Mouse (Mus musculus) stomach, embryonic 15.5 days (tissue): ENCODE results near the gene Ins2. TPM values are rescaled to one million over a fixed set of nuclear protein-coding genes. Genes with fewer than 3 reads are reported as not detected.

ENCODE experiments used
- ATAC-seq: fragments of 200-750 bp; cut with Nextera tagmentation; 2 replicates; pipeline ENCODE4 v1.8.0; 2017; ENCODE audit warnings: low read depth, moderate number of reproducible peaks, moderate TSS enrichment; ENCODE audit not compliant: insufficient read depth, low FRiP score
- H3K27ac ChIP-seq: fragments of 300-500 bp; sonication (generic); 2 replicates; pipeline ENCODE4 v1.5.1; 2015; ENCODE audit warnings: mild to moderate bottlenecking, inconsistent platforms
- H3K27me3 ChIP-seq: fragments of 300-500 bp; sonication (generic); replicated peaks from 2 replicates; pipeline ENCODE4 v1.6.1; 2015; ENCODE audit warnings: inconsistent platforms
- H3K36me3 ChIP-seq: fragments of 300-500 bp; sonication (generic); 2 replicates; pipeline ENCODE4 v1.6.1; 2015; ENCODE audit warnings: inconsistent platforms
- H3K4me1 ChIP-seq: fragments of 300-500 bp; sonication (generic); 2 replicates; pipeline ENCODE4 v1.6.1; 2015; ENCODE audit warnings: inconsistent platforms
- H3K4me2 ChIP-seq: fragments of 300-500 bp; sonication (generic); 2 replicates; pipeline ENCODE4 v1.6.1; 2015; ENCODE audit warnings: mild to moderate bottlenecking, inconsistent platforms
- H3K4me3 ChIP-seq: fragments of 300-500 bp; sonication (generic); replicated peaks from 2 replicates; pipeline ENCODE4 v1.5.1; 2015; ENCODE audit warnings: inconsistent platforms
- H3K9ac ChIP-seq: fragments of 300-500 bp; sonication (generic); 2 replicates; pipeline ENCODE4 v1.6.1; 2015; ENCODE audit warnings: inconsistent platforms
- H3K9me3 ChIP-seq: fragments of 300-500 bp; sonication (generic); 2 replicates; pipeline ENCODE4 v1.6.1; 2016; ENCODE audit warnings: inconsistent platforms
- WGBS: fragments of 180-500 bp; shearing (Covaris S2); methylation state at CpG from one replicate; pipeline ENCODE4 v1.1.7; 2015; 5-methylcytosine and 5-hydroxymethylcytosine counted together
- polyA plus RNA-seq: library from polyadenylated mRNA; unstranded; fragments of >200 nt; fragmentation: Nextera tagmentation; extraction: Ambion mirVana; gene quantifications from 2 replicates; pipeline ENCODE4 v1.2.1, GENCODE M21; 2015

The Ins2 gene
- polyA plus RNA-seq, 1 experiment from 2014 or later, result 528 TPM

- Histone ChIP-seq H3K4me3 (peak overlapping the region; percentile 39), H3K4me1 (peaks cover 25% of the 10 kb centered on the region; the same call in 1 of the 2 replicates), H3K27me3 (peaks cover 61% of the 10 kb centered on the region), H3K36me3 (no peaks in the 10 kb centered on the region; the same call in 1 of the 2 replicates), H3K9ac (no peak overlapping the region), H3K4me2 (peak overlapping the region; percentile 56), H3K27ac (no peak overlapping the region), H3K9me3 (no peaks in the 10 kb centered on the region)
- WGBS, result 19% methylated on average over 5 of the region's 5 CpGs
- ATAC-seq, result no peak
These were observed 80.0 kb downstream of the Ins2 start for GRCm38 (mm10) chr7:142663151-142663550.

- Histone ChIP-seq H3K4me1 (peaks cover 25% of the 10 kb centered on the region; the same call in 1 of the 2 replicates), H3K36me3 (no peaks in the 10 kb centered on the region), H3K4me3 (peak overlapping the region; percentile 53), H3K9ac (no peak overlapping the region), H3K27me3 (peaks cover 72% of the 10 kb centered on the region), H3K27ac (no peak overlapping the region), H3K4me2 (peak overlapping the region; percentile 66), H3K9me3 (no peaks in the 10 kb centered on the region)
- no peak for ATAC-seq
These were observed 81.4 kb downstream of the Ins2 start for GRCm38 (mm10) chr7:142661811-142662210.

DNA sequence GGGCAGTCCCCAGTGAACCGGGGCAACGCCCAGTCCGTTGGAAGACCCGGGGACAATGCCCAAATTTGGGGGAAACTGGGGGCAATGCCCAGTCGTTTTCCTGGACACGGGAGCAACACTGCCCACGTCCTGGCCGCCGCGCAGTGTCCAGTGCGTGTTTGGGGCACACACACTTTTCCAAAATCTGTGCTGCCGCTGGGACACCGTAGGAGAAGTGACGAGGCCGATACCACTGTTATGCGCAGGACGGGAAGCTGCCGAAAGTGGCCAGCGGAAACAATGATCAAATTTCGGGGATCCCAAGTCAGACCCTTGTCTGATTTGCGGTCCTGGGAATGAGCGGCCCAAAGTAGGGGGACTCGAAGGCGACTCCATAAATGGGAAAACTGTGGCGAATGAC is 82.1 kb downstream of the Ins2 start:
- Histone ChIP-seq H3K9ac (peak overlapping the region; percentile 47), H3K27me3 (peaks cover 77% of the 10 kb centered on the region), H3K4me2 (peak overlapping the region; percentile 66), H3K27ac (peak overlapping the region; percentile 91), H3K9me3 (no peaks in the 10 kb centered on the region), H3K4me1 (peaks cover 26% of the 10 kb centered on the region; the same call in 1 of the 2 replicates), H3K4me3 (peak overlapping the region; percentile 53), H3K36me3 (no peaks in the 10 kb centered on the region)
- 4% methylated on average over 25 of the region's 25 CpGs for WGBS
- ATAC-seq, result no peak

DNA sequence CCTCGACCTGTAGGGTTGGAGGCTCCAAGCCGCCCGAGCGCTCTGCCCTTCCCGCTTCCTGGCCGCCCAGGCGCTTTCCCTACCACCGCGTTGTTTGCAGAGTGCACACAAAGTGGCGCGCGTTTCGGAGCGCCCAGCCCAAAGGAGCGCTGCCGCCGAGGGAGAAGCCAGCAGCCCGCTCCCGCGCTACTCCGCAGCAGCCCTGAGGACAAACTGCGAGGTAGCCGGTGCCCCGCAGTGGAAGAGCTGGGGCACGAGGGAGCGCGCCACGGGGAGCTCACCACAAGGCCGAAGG is 82.6 kb downstream of the Ins2 start:
- Histone ChIP-seq H3K36me3 (no peaks in the 10 kb centered on the region), H3K4me2 (peak overlapping the region; percentile 66), H3K4me3 (peak overlapping the region; percentile 53), H3K27ac (peak overlapping the region; percentile 91), H3K9ac (peak overlapping the region; percentile 47), H3K9me3 (no peaks in the 10 kb centered on the region), H3K27me3 (peaks cover 74% of the 10 kb centered on the region), H3K4me1 (peaks cover 28% of the 10 kb centered on the region; the same call in 1 of the 2 replicates)
- ATAC-seq, result no peak
- WGBS, result under 1% methylated on average over 29 of the region's 29 CpGs

GRCm38 (mm10) chr7:142659767-142660650 is 83.2 kb downstream of the Ins2 start:
- peaks cover 28% of the 10 kb centered on the region; the same call in 1 of the 2 replicates for H3K4me1 ChIP-seq
- H3K9me3 ChIP-seq, result no peaks in the 10 kb centered on the region
- H3K9ac ChIP-seq, result peak overlapping the region; percentile 61
- H3K4me3 ChIP-seq, result peak overlapping the region; percentile 53
- H3K36me3 ChIP-seq, result no peaks in the 10 kb centered on the region
- H3K4me2 ChIP-seq, result peak overlapping the region; percentile 66
- peak; percentile 15 for ATAC-seq
- H3K27ac ChIP-seq, result peak overlapping the region; percentile 91
- peaks cover 70% of the 10 kb centered on the region for H3K27me3 ChIP-seq
- 1% methylated on average over 42 of the region's 43 CpGs for WGBS

- H3K36me3 ChIP-seq, result peaks cover 4% of the 10 kb centered on the region; the same call in 1 of the 2 replicates
- H3K4me2 ChIP-seq, result peak overlapping the region; percentile 66
- WGBS, result 1% methylated on average over 66 of the region's 70 CpGs
- H3K9ac ChIP-seq, result peak overlapping the region; percentile 61
- peak; percentile 57 for ATAC-seq
- H3K9me3 ChIP-seq, result no peaks in the 10 kb centered on the region
- H3K27me3 ChIP-seq, result peaks cover 71% of the 10 kb centered on the region
- peaks cover 33% of the 10 kb centered on the region for H3K4me1 ChIP-seq
- H3K4me3 ChIP-seq, result peak overlapping the region; percentile 53
- peak overlapping the region; percentile 91 for H3K27ac ChIP-seq
These were observed 84.0 kb downstream of the Ins2 start for GRCm38 (mm10) chr7:142659181-142659681.

GRCm38 (mm10) chr7:142658681-142659180 is 84.5 kb downstream of the Ins2 start:
- H3K4me1 ChIP-seq, result peaks cover 31% of the 10 kb centered on the region
- peaks cover 5% of the 10 kb centered on the region; the same call in 1 of the 2 replicates for H3K36me3 ChIP-seq
- peak overlapping the region; percentile 91 for H3K27ac ChIP-seq
- WGBS, result 2% methylated on average over 39 of the region's 40 CpGs
- H3K9me3 ChIP-seq, result no peaks in the 10 kb centered on the region
- ATAC-seq, result no peak
- peaks cover 69% of the 10 kb centered on the region for H3K27me3 ChIP-seq
- peak overlapping the region; percentile 61 for H3K9ac ChIP-seq
- H3K4me2 ChIP-seq, result peak overlapping the region; percentile 66
- peak overlapping the region; percentile 53 for H3K4me3 ChIP-seq

DNA sequence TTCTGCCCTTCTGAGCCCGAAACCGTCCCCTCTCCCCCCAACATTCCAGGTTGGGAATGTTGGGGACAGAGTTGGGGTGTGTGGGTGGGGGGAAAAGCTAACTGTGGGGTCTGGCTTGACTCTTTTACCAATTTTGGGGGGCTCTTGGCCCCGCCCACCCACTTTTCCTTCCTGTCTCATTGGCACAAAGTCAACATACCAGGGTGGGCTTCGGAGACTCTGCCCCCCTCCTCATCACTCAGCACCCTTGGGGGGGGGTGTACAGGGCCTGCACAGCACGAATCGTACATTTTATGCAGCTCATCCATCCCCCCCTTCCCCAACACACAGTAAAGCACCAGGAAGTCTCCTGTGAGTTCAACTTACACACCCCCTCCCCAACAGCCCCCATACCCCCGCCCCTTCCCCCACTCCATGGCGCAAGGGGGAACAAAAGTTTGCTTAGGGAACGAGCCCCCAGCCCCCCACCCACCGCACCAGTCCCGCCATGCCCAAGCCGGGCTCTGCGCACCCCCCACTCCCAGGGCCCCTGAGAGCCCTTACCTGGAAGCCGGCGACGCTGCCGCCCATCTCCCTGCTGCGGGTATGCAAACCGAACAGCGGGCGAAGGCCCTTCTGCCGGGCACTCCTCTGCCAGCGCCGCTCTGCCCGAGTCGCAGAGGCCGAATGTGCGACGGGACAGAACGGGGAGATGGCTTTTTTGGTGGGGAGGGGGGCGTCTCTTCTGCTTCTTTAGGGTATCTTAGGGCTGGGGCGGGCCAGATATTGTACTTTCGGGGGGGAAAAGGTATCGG is 85.2 kb downstream of the Ins2 start:
- H3K27ac ChIP-seq, result peak overlapping the region; percentile 91
- no peak for ATAC-seq
- under 1% methylated on average over 34 of the region's 34 CpGs for WGBS
- peak overlapping the region; percentile 66 for H3K4me2 ChIP-seq
- H3K36me3 ChIP-seq, result peaks cover 5% of the 10 kb centered on the region; the same call in 1 of the 2 replicates
- no peaks in the 10 kb centered on the region for H3K9me3 ChIP-seq
- H3K27me3 ChIP-seq, result peaks cover 66% of the 10 kb centered on the region
- H3K4me1 ChIP-seq, result peaks cover 31% of the 10 kb centered on the region
- peak overlapping the region; percentile 53 for H3K4me3 ChIP-seq
- peak overlapping the region; percentile 61 for H3K9ac ChIP-seq

DNA sequence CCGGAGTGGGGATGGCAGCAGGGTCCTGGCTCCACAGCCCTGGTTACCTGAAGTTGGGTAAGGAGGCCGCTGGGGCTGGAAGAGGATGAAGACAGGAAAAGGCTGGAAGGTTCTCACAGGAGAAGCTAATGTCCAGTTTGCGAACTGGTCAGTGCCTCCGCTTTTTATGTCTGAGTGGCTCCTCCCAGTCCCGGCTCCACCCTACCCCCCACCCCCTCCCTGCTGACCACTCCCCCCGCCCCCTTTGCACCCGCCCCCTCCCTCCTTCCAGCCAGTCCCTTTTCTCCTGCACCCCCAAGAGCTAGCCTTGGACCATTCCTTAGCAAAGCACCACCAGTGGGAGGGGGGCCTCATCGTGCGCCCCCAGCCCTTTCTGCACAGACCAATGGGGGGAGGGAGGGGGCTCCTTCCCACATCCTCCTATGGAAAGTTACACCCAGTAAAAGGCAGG is 85.8 kb downstream of the Ins2 start:
- ATAC-seq, result peak; percentile 32; the same call in 1 of the 2 replicates
- Histone ChIP-seq H3K27ac (peak overlapping the region; percentile 91), H3K4me3 (peak overlapping the region; percentile 53), H3K9ac (peak overlapping the region; percentile 61; the same call in 1 of the 2 replicates), H3K4me2 (peak overlapping the region; percentile 66), H3K9me3 (no peaks in the 10 kb centered on the region), H3K36me3 (peaks cover 5% of the 10 kb centered on the region; the same call in 1 of the 2 replicates), H3K4me1 (peaks cover 31% of the 10 kb centered on the region), H3K27me3 (peaks cover 59% of the 10 kb centered on the region)
- WGBS, result 17% methylated on average over 7 of the region's 9 CpGs

DNA sequence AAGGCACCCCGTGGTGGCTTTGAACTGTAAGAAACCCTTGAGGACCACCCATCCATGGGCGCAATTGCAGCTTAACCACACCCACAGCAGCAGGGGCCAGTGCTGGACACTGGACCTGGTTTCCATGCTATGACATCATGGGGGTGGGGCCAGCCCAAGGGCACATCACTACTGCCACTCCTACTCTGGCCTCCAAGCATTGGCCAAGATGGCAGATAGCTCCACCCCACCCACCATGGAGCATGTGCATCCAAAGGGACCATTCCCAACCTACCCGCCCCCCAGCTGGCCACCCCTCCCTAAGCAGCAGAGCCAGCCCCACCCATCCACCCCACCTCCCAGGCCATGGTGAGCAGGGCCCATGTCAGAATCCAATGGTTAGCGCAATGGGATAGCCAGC is 87.1 kb downstream of the Ins2 start:
- H3K4me2 ChIP-seq, result peak overlapping the region; percentile 59
- WGBS, result 30% methylated on average over 4 of the region's 4 CpGs
- no peaks in the 10 kb centered on the region for H3K9me3 ChIP-seq
- peaks cover 30% of the 10 kb centered on the region for H3K4me1 ChIP-seq
- H3K9ac ChIP-seq, result no peak overlapping the region
- H3K27ac ChIP-seq, result peak overlapping the region; percentile 18; the same call in 1 of the 2 replicates
- peaks cover 55% of the 10 kb centered on the region for H3K27me3 ChIP-seq
- H3K36me3 ChIP-seq, result peaks cover 5% of the 10 kb centered on the region; the same call in 1 of the 2 replicates
- peak overlapping the region; percentile 53 for H3K4me3 ChIP-seq
- peak; percentile 33; the same call in 1 of the 2 replicates for ATAC-seq

- Histone ChIP-seq H3K9ac (no peak overlapping the region; the same call in 1 of the 2 replicates), H3K27me3 (peaks cover 51% of the 10 kb centered on the region), H3K9me3 (no peaks in the 10 kb centered on the region), H3K36me3 (peaks cover 5% of the 10 kb centered on the region; the same call in 1 of the 2 replicates), H3K4me2 (peak overlapping the region; percentile 59), H3K4me1 (peaks cover 26% of the 10 kb centered on the region), H3K4me3 (peak overlapping the region; percentile 53), H3K27ac (peak overlapping the region; percentile 18; the same call in 1 of the 2 replicates)
- no peak for ATAC-seq
- WGBS, result 26% methylated on average over 11 of the region's 11 CpGs
These were observed 87.5 kb downstream of the Ins2 start for GRCm38 (mm10) chr7:142655633-142656032.
